Mouse (Mus musculus) cerebellum, adult 2 months (tissue): ENCODE results near the gene Mob3a.

Experiments
- CTCF ChIP-seq: fragments of 200-500 bp; IDR thresholded peaks from 2 replicates; pipeline ENCODE4 v1.5.1; 2011; ENCODE audit warnings: low read depth, mild to moderate bottlenecking, control low read depth, low read length, moderate library complexity, borderline replicate concordance; ENCODE audit not compliant: insufficient read depth
- POLR2A ChIP-seq: fragments of 200-500 bp; IDR thresholded peaks from 2 replicates; pipeline ENCODE4 v1.6.1; 2011; ENCODE audit warnings: low read length, control low read depth, borderline replicate concordance; ENCODE audit not compliant: insufficient read depth

DNA sequence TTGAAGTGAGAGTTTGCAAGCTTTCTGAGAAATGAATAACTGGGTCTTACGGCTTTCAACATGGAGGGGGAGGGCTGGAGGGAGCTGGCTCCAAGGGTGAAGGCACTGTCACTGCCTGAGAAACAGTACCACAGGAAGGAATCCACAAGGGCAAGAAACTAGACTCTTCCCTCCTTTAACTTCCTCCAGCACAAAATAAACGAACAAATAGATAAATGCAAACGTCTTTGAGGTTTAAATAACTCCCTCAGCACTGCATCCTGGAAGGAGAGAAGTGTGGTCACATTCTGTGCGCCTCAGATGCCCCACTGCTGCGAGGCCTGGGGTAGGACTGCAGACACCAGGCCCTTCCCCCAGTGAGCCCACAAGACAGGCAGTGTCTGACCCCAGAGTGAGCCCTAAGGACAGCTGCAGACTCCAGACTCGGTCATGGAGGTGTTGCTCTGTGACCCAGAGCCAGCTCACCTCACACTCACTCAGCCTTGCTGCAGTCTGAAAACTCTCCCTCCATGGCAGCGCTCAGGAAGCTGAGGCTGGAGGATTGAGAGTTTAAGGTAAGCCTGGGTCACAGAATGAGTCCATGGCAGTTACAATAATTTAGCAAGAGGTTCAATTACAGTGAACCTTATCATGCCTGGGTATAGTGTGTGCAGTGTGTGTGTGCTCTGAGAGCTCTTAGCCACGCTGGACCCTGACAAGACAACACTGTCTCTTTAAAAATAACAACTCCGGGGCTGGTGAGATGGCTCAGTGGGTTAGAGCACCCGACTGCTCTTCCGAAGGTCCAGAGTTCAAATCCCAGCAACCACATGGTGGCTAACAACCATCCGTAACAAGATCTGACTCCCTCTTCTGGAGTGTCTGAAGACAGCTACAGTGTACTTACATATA, 5.0 kb downstream of the Mob3a start:
- TF ChIP-seq CTCF = no peak
- TF ChIP-seq POLR2A = no peak
